Mouse (Mus musculus): ENCODE data around the gene Olfr657. TPM values are rescaled to one million over a fixed set of nuclear protein-coding genes. Genes with fewer than 3 reads are reported as not detected.

Gene Olfr657
- total RNA-seq (2014; fragmentation: Nextera tagmentation): not detected in 2 replicates
- not detected in 2 replicates for total RNA-seq (2017)

GRCm38 (mm10) chr7:104624494-104624893, at the start of gene Olfr657:
Gene Olfr657 (plus strand): TSS chr7:104624794.
- no peak for ATAC-seq (replicated peaks; ENCODE audit: low FRiP score, low TSS enrichment, poor library complexity, severe bottlenecking)

- no peak for ATAC-seq (replicated peaks; ENCODE audit: low FRiP score, low TSS enrichment, poor library complexity, severe bottlenecking)
These were observed 47.6 kb upstream of the Olfr657 start, which contains the start of gene Olfr653 for GRCm38 (mm10) chr7:104577014-104577413. Gene Olfr653 (plus strand): TSS chr7:104577314.

DNA sequence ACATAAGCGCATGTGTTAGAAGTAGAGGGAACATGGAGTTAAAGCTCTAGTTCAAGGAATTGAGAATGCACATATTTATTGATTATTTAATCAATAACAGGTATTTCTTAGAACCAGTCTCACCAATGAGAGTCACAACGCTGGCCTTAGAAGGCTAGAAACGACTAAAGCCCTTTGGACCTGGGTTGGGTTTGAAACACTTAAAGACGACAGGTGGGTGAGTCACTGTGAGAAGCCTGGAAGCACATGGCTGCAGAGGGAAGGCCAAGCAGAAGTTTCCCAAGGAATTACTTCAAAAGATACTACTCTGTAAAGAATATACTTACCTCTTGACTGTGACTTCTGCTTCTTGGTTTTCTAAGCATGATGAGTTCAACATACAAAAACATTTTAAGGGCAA, 43.7 kb upstream of the Olfr657 start:
- ATAC-seq (replicated peaks; ENCODE audit: low FRiP score, low TSS enrichment, poor library complexity, severe bottlenecking): no peak

DNA sequence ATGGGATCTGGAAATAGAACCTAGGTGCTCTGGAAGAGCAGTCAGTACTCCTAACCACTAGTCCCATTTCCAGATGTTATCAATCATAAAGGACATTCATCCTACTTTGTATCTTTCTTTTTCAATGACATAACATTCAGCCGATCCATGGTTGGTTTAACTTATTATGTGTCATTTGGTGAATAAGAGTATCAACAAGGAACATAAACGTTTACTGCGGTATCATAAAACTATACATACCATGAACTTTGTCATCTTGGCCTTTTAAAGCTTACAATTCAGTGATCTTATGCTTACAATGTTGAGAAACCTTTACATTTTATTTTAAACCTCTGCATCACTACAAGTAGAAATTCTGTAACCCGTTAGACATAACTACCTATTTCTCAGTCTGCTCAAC, 43.2 kb upstream of the Olfr657 start:
- no peak for ATAC-seq (replicated peaks; ENCODE audit: low FRiP score, low TSS enrichment, poor library complexity, severe bottlenecking)

GRCm38 (mm10) chr7:104586725-104587124, 37.9 kb upstream of the Olfr657 start, which contains the start of gene Olfr654:
Gene Olfr654 (plus strand): TSS chr7:104587025.
- no peak for ATAC-seq (replicated peaks; ENCODE audit: low FRiP score, low TSS enrichment, poor library complexity, severe bottlenecking)

GRCm38 (mm10) chr7:104588274-104588673, 36.3 kb upstream of the Olfr657 start:
- no peak for ATAC-seq (replicated peaks; ENCODE audit: low FRiP score, low TSS enrichment, poor library complexity, severe bottlenecking)

DNA sequence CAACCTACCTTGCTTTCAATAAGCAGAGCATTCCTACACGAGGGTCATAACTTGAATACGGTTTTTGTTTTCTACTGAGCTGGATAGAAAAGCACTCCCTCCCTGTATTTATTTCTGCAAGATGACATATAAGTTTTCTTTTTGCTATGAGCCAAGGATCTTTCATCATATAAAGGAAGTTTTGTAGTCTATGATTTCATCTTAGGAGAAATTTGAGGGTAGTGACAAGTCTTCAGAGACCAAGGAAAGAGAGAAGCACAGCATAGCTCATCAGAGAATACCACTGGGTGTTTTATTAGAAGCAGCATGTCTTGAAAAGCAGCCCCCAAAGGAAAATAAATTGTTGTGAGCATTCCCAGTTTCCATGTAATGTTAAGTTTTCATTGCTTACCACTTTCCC, 22.9 kb upstream of the Olfr657 start, which contains the start of gene Olfr655:
Gene Olfr655, minus strand, starts transcription at position 101 of the 400 bp plus-strand sequence.
- no peak for ATAC-seq (replicated peaks; ENCODE audit: low FRiP score, low TSS enrichment, poor library complexity, severe bottlenecking)

- ATAC-seq (replicated peaks; ENCODE audit: low FRiP score, low TSS enrichment, poor library complexity, severe bottlenecking): peak; percentile 82
These were observed 21.4 kb upstream of the Olfr657 start for GRCm38 (mm10) chr7:104603173-104603572.

DNA sequence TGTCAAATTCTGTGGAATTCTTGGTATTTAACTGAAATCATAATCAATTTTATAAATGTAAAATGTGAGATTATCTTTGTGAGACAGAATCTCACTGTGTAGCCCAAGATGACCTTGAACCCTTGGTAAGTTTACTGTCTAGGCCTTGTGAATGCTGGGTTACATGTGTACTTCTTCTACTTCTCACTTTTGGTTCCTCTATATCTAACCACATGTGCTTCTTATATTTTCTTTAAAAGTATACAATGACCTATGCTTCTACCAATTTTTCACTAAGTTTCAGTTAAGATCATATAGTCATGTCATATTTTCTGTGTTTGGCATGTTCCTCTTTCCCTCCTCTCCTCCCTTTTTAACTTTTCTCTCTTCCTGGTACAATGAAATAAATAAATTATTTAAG, 19.9 kb upstream of the Olfr657 start:
- ATAC-seq (replicated peaks; ENCODE audit: low FRiP score, low TSS enrichment, poor library complexity, severe bottlenecking): no peak

DNA sequence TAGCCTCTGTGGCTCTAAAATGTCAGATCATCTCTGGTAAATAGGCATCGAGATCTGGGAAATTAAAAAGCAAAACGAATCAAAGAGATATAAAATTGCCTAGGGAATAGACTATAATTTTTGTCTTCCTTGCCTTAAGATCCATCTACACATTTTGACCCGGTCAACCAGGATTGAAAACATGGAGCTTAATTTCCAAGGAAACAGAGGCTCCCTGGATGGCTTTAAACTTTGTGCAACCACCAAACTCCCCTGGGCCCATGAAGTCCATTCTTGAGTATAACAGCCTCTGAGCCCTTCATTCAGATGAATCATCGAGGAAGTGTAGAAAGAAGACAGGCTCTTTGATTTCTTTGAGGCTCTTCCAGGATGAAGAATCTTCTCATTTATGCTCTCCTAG, 10.9 kb upstream of the Olfr657 start, which contains the start of gene Olfr656:
Gene Olfr656, plus strand, starts transcription at position 301 of the 400 bp plus-strand sequence.
- ATAC-seq (replicated peaks; ENCODE audit: low FRiP score, low TSS enrichment, poor library complexity, severe bottlenecking): no peak

DNA sequence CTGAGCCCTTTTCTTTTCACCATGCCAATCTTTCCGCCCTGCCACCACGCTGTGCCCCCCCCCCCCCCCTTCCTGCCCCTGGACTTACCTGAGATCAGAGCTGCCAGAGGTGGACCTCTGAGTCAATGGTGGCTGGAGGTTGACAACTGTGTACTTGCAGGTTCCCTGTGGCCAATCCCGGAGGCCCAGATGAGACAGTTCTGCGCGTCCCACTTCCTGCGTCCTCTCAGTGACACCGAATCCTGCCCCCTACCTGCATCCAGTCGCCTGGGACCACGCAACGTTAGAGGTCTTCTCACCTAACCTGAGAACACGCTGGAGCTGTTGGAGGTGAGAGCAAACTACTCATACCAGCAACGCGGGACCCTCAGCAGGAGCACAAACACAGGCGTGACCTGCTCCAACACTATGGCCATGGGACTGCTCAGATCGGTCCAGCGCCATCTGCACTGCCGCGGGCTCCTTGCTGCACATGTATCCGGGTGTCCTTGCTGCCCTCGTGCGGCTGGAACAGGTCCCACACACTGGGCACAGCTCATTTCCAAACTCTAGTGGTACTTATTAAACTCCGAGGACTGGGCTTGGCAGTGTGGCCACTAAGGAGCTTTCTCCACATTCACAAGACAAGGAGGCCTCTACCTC, 22.4 kb downstream of the Olfr657 start, which contains the start of gene Olfr658:
Gene Olfr658, minus strand, starts transcription at position 465 of the 642 bp plus-strand sequence.
- peak; percentile 100 for ATAC-seq (replicated peaks; ENCODE audit: low FRiP score, low TSS enrichment, poor library complexity, severe bottlenecking)

GRCm38 (mm10) chr7:104666453-104666852, 41.9 kb downstream of the Olfr657 start, which contains the start of gene Olfr659:
Gene Olfr659 (plus strand): TSS chr7:104666753.
- no peak for ATAC-seq (replicated peaks; ENCODE audit: low FRiP score, low TSS enrichment, poor library complexity, severe bottlenecking)

- ATAC-seq (replicated peaks; ENCODE audit: low FRiP score, low TSS enrichment, poor library complexity, severe bottlenecking): no peak
These were observed 61.6 kb downstream of the Olfr657 start, which contains the start of gene Olfr661 for GRCm38 (mm10) chr7:104686201-104686600. Gene Olfr661 (plus strand): TSS chr7:104686501.

Other genes starting within 250 kb of the Olfr657 start
- gene Trim30c, start 224.0 kb upstream of the Olfr657 start, total RNA-seq (2014; fragmentation: Nextera tagmentation): not detected in 2 replicates
- 0.95 TPM in 1 of 2 replicates, not detected in the other for gene Trim30c, start 224.0 kb upstream of the Olfr657 start, total RNA-seq (2017)
- gene Trim30a, start 159.6 kb upstream of the Olfr657 start, total RNA-seq (2014; fragmentation: Nextera tagmentation): 12.1 and 18.8 TPM in 2 replicates
- gene Trim30a, start 159.6 kb upstream of the Olfr657 start, total RNA-seq (2017): 16.0 and 17.6 TPM in 2 replicates
- 3.2 and 9.3 TPM in 2 replicates for gene Trim30d, start 116.9 kb upstream of the Olfr657 start, total RNA-seq (2014; fragmentation: Nextera tagmentation)
- gene Trim30d, start 116.9 kb upstream of the Olfr657 start, total RNA-seq (2017): 5.0 and 8.8 TPM in 2 replicates
- not detected in 2 replicates for gene Olfr651, start 74.7 kb upstream of the Olfr657 start, total RNA-seq (2014; fragmentation: Nextera tagmentation)
- gene Olfr651, start 74.7 kb upstream of the Olfr657 start, total RNA-seq (2017): not detected in 2 replicates
- not detected in 2 replicates for gene Olfr652, start 63.9 kb upstream of the Olfr657 start, total RNA-seq (2014; fragmentation: Nextera tagmentation)
- not detected in 2 replicates for gene Olfr652, start 63.9 kb upstream of the Olfr657 start, total RNA-seq (2017)
- not detected in 2 replicates for gene Olfr653, start 47.5 kb upstream of the Olfr657 start, total RNA-seq (2014; fragmentation: Nextera tagmentation)
- gene Olfr653, start 47.5 kb upstream of the Olfr657 start, total RNA-seq (2017): not detected in 2 replicates
- not detected in 2 replicates for gene Olfr654, start 37.8 kb upstream of the Olfr657 start, total RNA-seq (2014; fragmentation: Nextera tagmentation)
- not detected in 2 replicates for gene Olfr654, start 37.8 kb upstream of the Olfr657 start, total RNA-seq (2017)
- gene Olfr655, start 23.0 kb upstream of the Olfr657 start, total RNA-seq (2014; fragmentation: Nextera tagmentation): not detected in 2 replicates
- gene Olfr655, start 23.0 kb upstream of the Olfr657 start, total RNA-seq (2017): 1.8 TPM in 1 of 2 replicates, not detected in the other
- gene Olfr656, start 10.8 kb upstream of the Olfr657 start, total RNA-seq (2014; fragmentation: Nextera tagmentation): not detected in 2 replicates
- not detected in 2 replicates for gene Olfr656, start 10.8 kb upstream of the Olfr657 start, total RNA-seq (2017)
- 0.67 TPM in 1 of 2 replicates, not detected in the other for gene Olfr658, start 22.5 kb downstream of the Olfr657 start, total RNA-seq (2014; fragmentation: Nextera tagmentation)
- not detected in 2 replicates for gene Olfr658, start 22.5 kb downstream of the Olfr657 start, total RNA-seq (2017)
- gene Olfr659, start 42.0 kb downstream of the Olfr657 start, total RNA-seq (2014; fragmentation: Nextera tagmentation): not detected in 2 replicates
- gene Olfr659, start 42.0 kb downstream of the Olfr657 start, total RNA-seq (2017): not detected in 2 replicates
- not detected in 2 replicates for gene Olfr661, start 61.7 kb downstream of the Olfr657 start, total RNA-seq (2014; fragmentation: Nextera tagmentation)
- not detected in 2 replicates for gene Olfr661, start 61.7 kb downstream of the Olfr657 start, total RNA-seq (2017)
- gene Usp17le, start 152.7 kb downstream of the Olfr657 start, total RNA-seq (2014; fragmentation: Nextera tagmentation): not detected in 2 replicates
- not detected in 2 replicates for gene Usp17le, start 152.7 kb downstream of the Olfr657 start, total RNA-seq (2017)
- not detected in 2 replicates for gene Usp17lb, start 217.8 kb downstream of the Olfr657 start, total RNA-seq (2014; fragmentation: Nextera tagmentation)
- not detected in 2 replicates for gene Usp17lb, start 217.8 kb downstream of the Olfr657 start, total RNA-seq (2017)
- gene Usp17la, start 232.2 kb downstream of the Olfr657 start, total RNA-seq (2014; fragmentation: Nextera tagmentation): not detected in 2 replicates
- gene Usp17la, start 232.2 kb downstream of the Olfr657 start, total RNA-seq (2017): not detected in 2 replicates